Mouse (Mus musculus) lung, adult 18-20 months (tissue): ENCODE data around the gene Zranb2.

Experiments used
- DNase-seq, 2 experiments: peaks; one replicate each; pipeline ENCODE4 v3.0.0; 2022; ENCODE audit warnings: mixed read lengths in 2 of 2

Gene Zranb2

DNA sequence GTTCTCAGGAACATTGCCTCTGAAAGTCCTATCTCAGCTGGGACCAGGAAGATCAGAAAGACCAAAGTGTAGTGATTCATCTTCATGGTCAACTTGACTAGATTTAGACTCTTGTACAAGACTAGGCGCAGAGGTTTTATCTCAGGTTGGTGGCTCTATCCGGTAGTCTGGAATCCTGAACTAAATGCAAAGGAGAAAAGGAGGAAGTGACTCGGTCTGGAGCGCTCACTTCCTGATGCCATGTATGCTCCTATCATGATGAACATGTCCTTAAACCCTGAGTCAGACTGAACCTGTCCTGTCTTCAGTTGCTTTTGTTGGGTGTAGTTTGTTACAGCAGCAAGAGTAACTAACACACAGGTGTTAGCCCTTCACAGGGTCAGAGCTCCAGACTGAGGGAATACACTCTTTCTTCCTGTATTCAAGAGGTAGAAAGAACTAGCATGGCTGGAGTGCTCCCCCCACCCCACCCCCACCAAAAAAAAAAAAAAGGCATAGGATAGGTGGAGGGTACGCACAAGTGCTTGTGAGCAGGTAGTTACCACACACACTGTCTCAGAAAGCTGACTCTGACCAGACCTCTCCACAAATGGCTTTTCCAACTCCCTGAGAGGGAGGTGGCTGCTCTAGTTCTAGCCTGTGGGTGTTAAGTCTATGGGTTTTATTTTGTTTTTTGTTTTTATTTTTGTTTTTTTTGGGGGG, 44.7 kb downstream of the Zranb2 start:
- no peak for DNase-seq

DNA sequence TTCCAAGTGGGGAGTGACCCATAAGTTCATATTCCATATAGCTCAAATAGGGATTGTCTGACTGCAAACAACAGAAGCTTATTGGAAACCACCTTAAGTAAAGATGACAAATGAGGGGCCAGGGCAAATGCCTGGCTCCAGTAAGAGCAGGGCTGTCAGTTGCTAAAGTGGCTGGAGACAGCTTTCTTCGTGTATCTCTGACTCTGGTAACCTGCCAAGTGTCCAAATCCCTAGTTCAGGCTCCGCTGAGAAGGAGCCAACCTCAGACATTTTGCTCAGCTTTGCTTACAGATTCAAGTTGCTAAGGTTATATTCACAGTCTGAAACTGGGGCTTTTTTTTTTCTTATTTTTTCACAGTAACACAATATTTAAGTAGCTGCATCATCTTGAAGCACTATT, 45.4 kb downstream of the Zranb2 start:
- peak in 1 of 2 experiments; percentile 12 for DNase-seq

DNA sequence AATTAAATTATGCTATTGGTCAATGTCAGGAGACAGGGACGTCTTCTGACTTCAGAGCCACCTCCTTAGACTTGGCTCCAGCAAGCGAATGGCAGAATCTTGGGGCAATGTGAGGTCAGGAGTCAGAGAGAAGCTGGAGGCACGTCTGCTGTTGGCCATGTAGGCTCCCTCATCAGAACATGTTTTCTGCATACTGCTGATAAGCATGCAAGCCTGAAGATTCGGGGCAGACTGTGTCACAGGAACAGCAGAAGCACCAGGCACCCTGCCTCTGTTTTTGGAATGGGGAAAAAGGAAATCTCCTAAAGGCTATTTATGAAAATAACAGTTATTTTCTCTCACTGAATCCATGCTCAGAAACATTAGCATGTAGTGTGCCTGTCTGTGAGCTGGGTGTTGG, 46.3 kb downstream of the Zranb2 start:
- no peak for DNase-seq

DNA sequence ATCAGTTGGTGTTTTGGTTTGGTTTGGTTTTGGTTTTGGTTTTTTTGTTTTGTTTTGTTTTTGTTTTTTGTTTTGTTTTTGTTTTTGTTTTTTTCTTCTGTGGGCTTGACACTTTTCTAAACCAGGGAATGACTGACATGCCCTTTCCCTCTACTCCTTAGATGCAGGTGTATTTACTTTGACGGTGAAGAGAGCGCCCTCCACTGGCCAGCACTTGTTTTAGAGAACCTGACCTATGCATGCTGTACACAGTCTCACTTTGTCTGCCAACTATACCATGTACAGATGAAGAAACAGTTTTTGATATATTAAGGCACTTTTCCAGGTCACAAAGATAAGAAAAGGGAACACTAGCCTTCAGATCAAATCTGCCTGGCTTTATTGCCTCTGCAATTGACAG, 47.8 kb downstream of the Zranb2 start:
- no peak for DNase-seq

DNA sequence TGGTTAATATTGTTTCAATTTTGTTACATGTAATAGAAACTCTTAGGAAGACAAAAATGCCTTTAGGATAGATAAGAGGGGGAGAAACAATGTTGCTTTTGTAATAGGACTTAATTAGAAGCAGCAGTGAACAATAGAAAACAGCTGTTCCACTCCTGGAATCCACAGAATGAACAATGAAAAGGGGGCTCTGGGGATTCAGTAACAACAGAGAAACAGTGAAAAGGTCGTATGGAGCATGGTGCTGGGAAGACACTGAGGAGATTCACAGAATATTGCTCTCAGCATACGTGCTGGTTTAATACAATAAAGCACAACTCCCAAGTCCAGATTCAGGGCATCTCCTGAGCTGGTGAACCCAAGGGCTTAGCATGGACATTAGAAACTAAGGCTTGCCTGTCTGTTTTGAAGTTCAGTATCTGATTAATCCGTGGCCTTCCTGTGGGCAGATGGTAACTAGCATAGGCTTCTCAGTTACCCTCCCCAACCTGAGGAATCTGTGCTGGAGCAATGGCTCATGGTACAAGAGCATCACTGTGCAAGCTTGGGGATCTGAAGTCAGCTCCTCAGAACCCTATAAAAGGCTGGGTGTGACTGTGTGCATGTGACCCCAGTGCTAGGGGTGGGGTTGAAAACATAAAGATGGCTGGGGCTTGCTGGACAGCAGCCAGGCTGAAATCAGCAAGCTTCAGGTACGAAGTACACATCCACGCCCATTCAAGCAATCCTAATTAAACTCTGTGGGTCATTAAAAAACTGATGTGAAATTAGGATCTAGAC, 48.9 kb downstream of the Zranb2 start:
- DNase-seq: no peak

DNA sequence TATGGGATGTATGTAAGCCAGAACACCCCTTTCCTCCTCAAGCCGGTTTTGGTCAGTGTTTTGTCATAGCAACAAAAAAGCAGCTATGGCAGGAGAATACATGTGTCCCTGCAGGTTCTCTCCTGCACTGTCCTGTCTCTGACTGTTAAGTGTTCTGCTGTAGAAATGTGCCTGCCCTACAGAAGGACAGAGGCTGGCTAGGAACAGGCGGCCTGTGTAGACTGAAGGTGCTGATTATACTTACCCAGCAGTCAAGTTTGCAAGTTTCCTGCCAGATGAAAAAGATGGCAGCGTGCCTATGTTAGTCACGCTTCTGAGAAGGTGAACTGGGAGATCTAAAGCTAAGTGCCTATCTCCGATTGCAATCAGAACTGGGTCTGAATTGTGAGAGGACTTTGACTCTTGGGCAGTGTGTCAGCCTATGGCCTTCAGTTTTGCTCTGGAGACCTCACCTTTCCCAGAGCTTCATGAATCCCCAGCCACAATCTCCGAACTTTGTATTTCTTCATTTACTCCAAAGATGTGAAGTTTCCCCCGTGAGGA, 63.9 kb downstream of the Zranb2 start:
- no peak for DNase-seq
